Mouse (Mus musculus) embryonic fibroblast, embryonic 13.5 days (primary cell): ENCODE measurements at regions not wholly inside any gene's neighbourhood (a gene's known extent, or its start where the extent isn't known, plus 50 kb on each side); places are given as distances from the start of the nearest gene placed in this dataset.

Experiments
- CTCF ChIP-seq: IDR thresholded peaks from 2 replicates; pipeline ENCODE4 v1.5.1; 2011; ENCODE audit warnings: mild to moderate bottlenecking, control low read depth, low read length, moderate library complexity, borderline replicate concordance; ENCODE audit not compliant: insufficient read depth
- POLR2A ChIP-seq: IDR thresholded peaks from 2 replicates; pipeline ENCODE4 v1.6.1; 2011; ENCODE audit warnings: low read depth, mild to moderate bottlenecking, control low read depth, low read length, moderate library complexity

- TF ChIP-seq CTCF (no peak), POLR2A (no peak)
Observed at GRCm38 (mm10) chr2:78427659-78428336, 440.1 kb upstream of the Ube2e3 start.
